Mouse (Mus musculus): ENCODE results near the gene Nhlrc1. TPM values are rescaled to one million over a fixed set of nuclear protein-coding genes. Genes with fewer than 3 reads are reported as not detected.

The Nhlrc1 gene
- polyA plus RNA-seq, 1 experiment from 2014 or later = 15.1 TPM

GRCm38 (mm10) chr13:47019774-47020173, 5.1 kb upstream of the Nhlrc1 start:
- no peaks in the 10 kb centered on the region for H3K4me1 ChIP-seq (ENCODE audit: control insufficient read depth, insufficient read depth, low read length)
- H3K4me3 ChIP-seq (ENCODE audit: low read depth, low read length) = no peak overlapping the region
- no peaks in the 10 kb centered on the region for H3K9me3 ChIP-seq (ENCODE audit: control insufficient read depth, low read length)
- no peaks in the 10 kb centered on the region for H3K36me3 ChIP-seq (ENCODE audit: control insufficient read depth, insufficient read depth, low read length)
- H3K9ac ChIP-seq (replicated peaks; ENCODE audit: low read depth, low read length) = no peak overlapping the region
- no peaks in the 10 kb centered on the region for H3K27me3 ChIP-seq (ENCODE audit: control insufficient read depth, insufficient read depth, low read length)
- no peak overlapping the region for H3K4me2 ChIP-seq (ENCODE audit: low read depth, low read length)
- no peak overlapping the region for H3K27ac ChIP-seq (ENCODE audit: low read depth, low read length)
- no peak for ATAC-seq (ENCODE audit: low read depth)
- WGBS = 92% methylated on average over 7 of the region's 7 CpGs

- WGBS = 44% methylated on average over 5 of the region's 5 CpGs
- H3K4me1 ChIP-seq (ENCODE audit: control insufficient read depth, insufficient read depth, low read length) = peaks cover 6% of the 10 kb centered on the region; the same call in 1 of the 2 replicates
- no peaks in the 10 kb centered on the region for H3K27me3 ChIP-seq (ENCODE audit: control insufficient read depth, insufficient read depth, low read length)
- no peak overlapping the region for H3K4me2 ChIP-seq (ENCODE audit: low read depth, low read length)
- H3K27ac ChIP-seq (ENCODE audit: low read depth, low read length) = no peak overlapping the region
- H3K9ac ChIP-seq (replicated peaks; ENCODE audit: low read depth, low read length) = no peak overlapping the region
- no peak overlapping the region for H3K4me3 ChIP-seq (ENCODE audit: low read depth, low read length)
- no peak; the same call in 1 of the 2 replicates for ATAC-seq (ENCODE audit: low read depth)
- H3K9me3 ChIP-seq (ENCODE audit: control insufficient read depth, low read length) = no peaks in the 10 kb centered on the region
- no peaks in the 10 kb centered on the region for H3K36me3 ChIP-seq (ENCODE audit: control insufficient read depth, insufficient read depth, low read length)
Measured at GRCm38 (mm10) chr13:47017259-47017658, 2.6 kb upstream of the Nhlrc1 start.

- Histone ChIP-seq H3K9ac (replicated peaks; ENCODE audit: low read depth, low read length) (no peak overlapping the region; the same call in 1 of the 2 replicates), H3K9me3 (ENCODE audit: control insufficient read depth, low read length) (peaks cover 4% of the 10 kb centered on the region), H3K27ac (ENCODE audit: low read depth, low read length) (no peak overlapping the region), H3K36me3 (ENCODE audit: control insufficient read depth, insufficient read depth, low read length) (no peaks in the 10 kb centered on the region), H3K4me3 (ENCODE audit: low read depth, low read length) (peak overlapping the region; percentile 49; the same call in 1 of the 2 replicates), H3K4me2 (ENCODE audit: low read depth, low read length) (peak overlapping the region; percentile 91; the same call in 1 of the 2 replicates), H3K4me1 (ENCODE audit: control insufficient read depth, insufficient read depth, low read length) (peaks cover 6% of the 10 kb centered on the region; the same call in 1 of the 2 replicates), H3K27me3 (ENCODE audit: control insufficient read depth, insufficient read depth, low read length) (no peaks in the 10 kb centered on the region)
- 79% methylated on average over 5 of the region's 5 CpGs for WGBS
- no peak for ATAC-seq (ENCODE audit: low read depth)
Measured at GRCm38 (mm10) chr13:47015195-47015501, 498 bp upstream of the Nhlrc1 start.

- Histone ChIP-seq H3K4me2 (ENCODE audit: low read depth, low read length) (peak overlapping the region; percentile 91), H3K27me3 (ENCODE audit: control insufficient read depth, insufficient read depth, low read length) (no peaks in the 10 kb centered on the region), H3K4me1 (ENCODE audit: control insufficient read depth, insufficient read depth, low read length) (peaks cover 6% of the 10 kb centered on the region; the same call in 1 of the 2 replicates), H3K9me3 (ENCODE audit: control insufficient read depth, low read length) (peaks cover 11% of the 10 kb centered on the region), H3K9ac (replicated peaks; ENCODE audit: low read depth, low read length) (no peak overlapping the region; the same call in 1 of the 2 replicates), H3K27ac (ENCODE audit: low read depth, low read length) (no peak overlapping the region), H3K4me3 (ENCODE audit: low read depth, low read length) (peak overlapping the region; percentile 49; the same call in 1 of the 2 replicates), H3K36me3 (ENCODE audit: control insufficient read depth, insufficient read depth, low read length) (no peaks in the 10 kb centered on the region)
- 58% methylated on average over 10 of the region's 10 CpGs for WGBS
- ATAC-seq (ENCODE audit: low read depth) = no peak
Measured at GRCm38 (mm10) chr13:47013740-47014139, 910 bp downstream of the Nhlrc1 start.

- H3K27me3 ChIP-seq (ENCODE audit: control insufficient read depth, insufficient read depth, low read length) = no peaks in the 10 kb centered on the region
- no peak for ATAC-seq (ENCODE audit: low read depth)
- 91% methylated on average over 4 of the region's 4 CpGs for whole genome bisulfite sequencing
Measured at GRCm38 (mm10) chr13:47001590-47001989, 13.1 kb downstream of the Nhlrc1 start.

GRCm38 (mm10) chr13:46999498-46999897, 15.2 kb downstream of the Nhlrc1 start:
- Histone ChIP-seq H3K4me2 (ENCODE audit: low read depth, low read length) (no peak overlapping the region), H3K36me3 (ENCODE audit: control insufficient read depth, insufficient read depth, low read length) (no peaks in the 10 kb centered on the region), H3K9ac (replicated peaks; ENCODE audit: low read depth, low read length) (no peak overlapping the region), H3K4me1 (ENCODE audit: control insufficient read depth, insufficient read depth, low read length) (no peaks in the 10 kb centered on the region), H3K9me3 (ENCODE audit: control insufficient read depth, low read length) (no peaks in the 10 kb centered on the region), H3K27ac (ENCODE audit: low read depth, low read length) (no peak overlapping the region), H3K27me3 (ENCODE audit: control insufficient read depth, insufficient read depth, low read length) (no peaks in the 10 kb centered on the region), H3K4me3 (ENCODE audit: low read depth, low read length) (no peak overlapping the region)
- ATAC-seq (ENCODE audit: low read depth) = no peak
- WGBS = 68% methylated on average over 5 of the region's 5 CpGs

More at GRCm38 (mm10) chr13:47001590-47001989, 13.1 kb downstream of the Nhlrc1 start:
- Histone ChIP-seq H3K36me3 (ENCODE audit: control insufficient read depth, insufficient read depth, low read length) (no peaks in the 10 kb centered on the region), H3K4me1 (ENCODE audit: control insufficient read depth, insufficient read depth, low read length) (no peaks in the 10 kb centered on the region), H3K4me3 (ENCODE audit: low read depth, low read length) (no peak overlapping the region), H3K9me3 (ENCODE audit: control insufficient read depth, low read length) (no peaks in the 10 kb centered on the region), H3K4me2 (ENCODE audit: low read depth, low read length) (no peak overlapping the region), H3K9ac (replicated peaks; ENCODE audit: low read depth, low read length) (no peak overlapping the region), H3K27ac (ENCODE audit: low read depth, low read length) (no peak overlapping the region)

- Histone ChIP-seq H3K9me3 (ENCODE audit: control insufficient read depth, low read length) (no peaks in the 10 kb centered on the region), H3K27me3 (ENCODE audit: control insufficient read depth, insufficient read depth, low read length) (no peaks in the 10 kb centered on the region), H3K4me3 (ENCODE audit: low read depth, low read length) (no peak overlapping the region), H3K36me3 (ENCODE audit: control insufficient read depth, insufficient read depth, low read length) (no peaks in the 10 kb centered on the region), H3K27ac (ENCODE audit: low read depth, low read length) (no peak overlapping the region), H3K4me1 (ENCODE audit: control insufficient read depth, insufficient read depth, low read length) (no peaks in the 10 kb centered on the region), H3K9ac (replicated peaks; ENCODE audit: low read depth, low read length) (no peak overlapping the region), H3K4me2 (ENCODE audit: low read depth, low read length) (no peak overlapping the region)
- WGBS = 69% methylated on average over 4 of the region's 4 CpGs
- no peak for ATAC-seq (ENCODE audit: low read depth)
Measured at GRCm38 (mm10) chr13:46997355-46997754, 17.3 kb downstream of the Nhlrc1 start.

GRCm38 (mm10) chr13:46993274-46993551, 21.4 kb downstream of the Nhlrc1 start:
- Histone ChIP-seq H3K4me3 (ENCODE audit: low read depth, low read length) (no peak overlapping the region), H3K4me1 (ENCODE audit: control insufficient read depth, insufficient read depth, low read length) (no peaks in the 10 kb centered on the region), H3K27me3 (ENCODE audit: control insufficient read depth, insufficient read depth, low read length) (no peaks in the 10 kb centered on the region), H3K9me3 (ENCODE audit: control insufficient read depth, low read length) (no peaks in the 10 kb centered on the region), H3K4me2 (ENCODE audit: low read depth, low read length) (no peak overlapping the region), H3K9ac (replicated peaks; ENCODE audit: low read depth, low read length) (no peak overlapping the region), H3K36me3 (ENCODE audit: control insufficient read depth, insufficient read depth, low read length) (no peaks in the 10 kb centered on the region), H3K27ac (ENCODE audit: low read depth, low read length) (no peak overlapping the region)
- WGBS = 89% methylated on average over 2 of the region's 2 CpGs
- no peak for ATAC-seq (ENCODE audit: low read depth)

GRCm38 (mm10) chr13:46992516-46993273, 22.0 kb downstream of the Nhlrc1 start:
- H3K4me1 ChIP-seq (ENCODE audit: control insufficient read depth, insufficient read depth, low read length) = no peaks in the 10 kb centered on the region
- H3K9ac ChIP-seq (replicated peaks; ENCODE audit: low read depth, low read length) = no peak overlapping the region
- H3K4me3 ChIP-seq (ENCODE audit: low read depth, low read length) = no peak overlapping the region
- H3K27me3 ChIP-seq (ENCODE audit: control insufficient read depth, insufficient read depth, low read length) = no peaks in the 10 kb centered on the region
- H3K4me2 ChIP-seq (ENCODE audit: low read depth, low read length) = no peak overlapping the region
- H3K9me3 ChIP-seq (ENCODE audit: control insufficient read depth, low read length) = no peaks in the 10 kb centered on the region
- ATAC-seq (ENCODE audit: low read depth) = no peak
- H3K27ac ChIP-seq (ENCODE audit: low read depth, low read length) = no peak overlapping the region
- H3K36me3 ChIP-seq (ENCODE audit: control insufficient read depth, insufficient read depth, low read length) = no peaks in the 10 kb centered on the region
- 80% methylated on average over 7 of the region's 7 CpGs for WGBS

All from neural tube, embryonic 14.5 days (tissue).